Mouse (Mus musculus) cortical plate, adult 2 months (tissue): ENCODE results near the gene Acad10.

Experiments used
- CTCF ChIP-seq: fragments of 200-500 bp; IDR thresholded peaks from 2 replicates; pipeline ENCODE4 v1.5.1; 2011; ENCODE audit warnings: mild to moderate bottlenecking, control low read depth, low read length; ENCODE audit not compliant: insufficient read depth; ENCODE audit errors: extremely low read depth
- POLR2A ChIP-seq: fragments of 200-500 bp; IDR thresholded peaks from 2 replicates; pipeline ENCODE4 v1.6.1; 2011; ENCODE audit warnings: mild to moderate bottlenecking, low read length, control low read depth; ENCODE audit not compliant: insufficient read depth; ENCODE audit errors: extremely low read depth

DNA sequence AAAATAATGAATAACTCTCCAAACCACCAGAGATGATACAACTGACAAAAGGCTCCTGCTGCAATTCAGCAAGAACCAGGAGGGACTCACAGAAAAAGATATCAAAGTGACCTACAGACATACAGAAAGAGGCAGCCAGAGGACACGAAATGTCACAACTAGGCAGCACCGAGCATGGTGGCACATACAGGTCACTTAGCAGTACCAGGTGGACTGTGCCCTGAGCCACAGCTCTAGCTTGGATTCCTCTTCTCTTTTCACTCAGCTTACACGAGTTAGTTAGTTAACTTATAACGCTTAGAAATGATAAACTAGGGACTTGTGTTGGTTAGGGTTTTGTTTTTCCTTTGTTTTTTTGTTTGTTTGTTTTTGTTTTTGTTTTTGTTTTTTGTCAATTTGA is 5.8 kb downstream of the Acad10 start:
- no peak for TF ChIP-seq POLR2A
- no peak for TF ChIP-seq CTCF
